Mouse (Mus musculus): ENCODE results near the gene Pdcd6ip. TPM values are rescaled to one million over a fixed set of nuclear protein-coding genes. Genes with fewer than 3 reads are reported as not detected.

Pdcd6ip gene
- polyA plus RNA-seq, 1 experiment from 2014 or later: 59.9 TPM

- Histone ChIP-seq H3K9ac (ENCODE audit: low read length) (no peak overlapping the region), H3K36me3 (ENCODE audit: control insufficient read depth, insufficient read depth, low read length) (no peaks in the 10 kb centered on the region), H3K27me3 (ENCODE audit: control insufficient read depth, insufficient read depth, low read length) (no peaks in the 10 kb centered on the region), H3K4me2 (ENCODE audit: low read length) (no peak overlapping the region), H3K27ac (replicated peaks in 1 of 2; ENCODE audit: control insufficient read depth in 1 of 2, insufficient read depth in 1 of 2, low read depth in 2 of 2, low read length in 2 of 2) (no peak overlapping the region), H3K9me3 (ENCODE audit: control insufficient read depth, low read length) (peaks cover 7% of the 10 kb centered on the region; the same call in 1 of the 2 replicates), H3K4me3 (ENCODE audit: control insufficient read depth in 1 of 2, insufficient read depth in 1 of 2, low read depth in 1 of 2, low read length in 2 of 2) (no peak overlapping the region), H3K4me1 (ENCODE audit: control insufficient read depth in 2 of 2, insufficient read depth in 2 of 2, low read length in 2 of 2) (peaks cover 3 to 13% of the 10 kb centered on the region in 2 experiments)
- WGBS: 50% methylated on average over 8 of the region's 8 CpGs
- no peak for ATAC-seq (ENCODE audit: insufficient number of reproducible peaks, insufficient read depth, low FRiP score, low read depth)
Observed at GRCm38 (mm10) chr9:113633168-113633744, 74.8 kb downstream of the Pdcd6ip start.

DNA sequence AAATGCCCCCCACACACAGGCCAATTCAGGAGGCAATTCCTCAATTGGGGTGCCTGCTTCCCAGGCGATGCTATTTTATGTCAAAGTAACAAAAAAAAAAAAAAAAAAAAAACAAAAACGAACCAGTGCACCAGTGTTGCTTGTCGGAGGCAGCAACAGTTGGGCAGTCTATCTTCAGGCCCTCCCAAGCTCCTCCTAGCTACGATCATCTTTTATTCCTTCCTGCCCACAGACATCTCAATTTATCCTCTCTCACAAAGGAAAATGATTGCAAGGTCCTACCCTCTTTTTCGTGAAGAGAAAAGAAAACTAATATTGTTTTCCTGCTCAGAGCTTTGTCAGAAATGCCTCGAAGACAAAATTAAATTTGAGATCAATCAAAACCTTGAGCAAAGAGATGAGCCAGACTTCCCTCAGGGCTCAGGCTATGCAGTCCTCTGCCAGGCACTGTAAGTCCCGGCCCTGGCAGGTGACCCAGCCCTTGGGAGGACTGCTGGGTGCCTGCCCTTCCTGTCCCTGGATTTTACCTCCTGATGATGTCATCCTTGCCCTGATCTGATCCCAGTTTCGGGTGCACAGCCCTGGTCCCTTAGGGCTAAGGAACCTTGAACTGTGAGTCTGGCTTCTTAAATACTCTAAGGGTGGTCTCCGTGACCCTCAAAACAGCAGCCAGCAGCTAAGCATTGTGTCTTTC lies 75.6 kb downstream of the Pdcd6ip start:
- ATAC-seq (ENCODE audit: insufficient number of reproducible peaks, insufficient read depth, low FRiP score, low read depth): no peak
- 74% methylated on average over 9 of the region's 9 CpGs for WGBS
- H3K27ac ChIP-seq (replicated peaks in 1 of 2; ENCODE audit: control insufficient read depth in 1 of 2, insufficient read depth in 1 of 2, low read depth in 2 of 2, low read length in 2 of 2): no peak overlapping the region
- H3K9ac ChIP-seq (ENCODE audit: low read length): no peak overlapping the region
- H3K4me1 ChIP-seq (ENCODE audit: control insufficient read depth in 2 of 2, insufficient read depth in 2 of 2, low read length in 2 of 2): peaks cover 3 to 13% of the 10 kb centered on the region in 2 experiments
- peaks cover 7% of the 10 kb centered on the region; the same call in 1 of the 2 replicates for H3K9me3 ChIP-seq (ENCODE audit: control insufficient read depth, low read length)
- H3K4me3 ChIP-seq (ENCODE audit: control insufficient read depth in 1 of 2, insufficient read depth in 1 of 2, low read depth in 1 of 2, low read length in 2 of 2): no peak overlapping the region
- no peaks in the 10 kb centered on the region for H3K36me3 ChIP-seq (ENCODE audit: control insufficient read depth, insufficient read depth, low read length)
- H3K27me3 ChIP-seq (ENCODE audit: control insufficient read depth, insufficient read depth, low read length): no peaks in the 10 kb centered on the region
- no peak overlapping the region for H3K4me2 ChIP-seq (ENCODE audit: low read length)

- Histone ChIP-seq H3K36me3 (ENCODE audit: control insufficient read depth, insufficient read depth, low read length) (no peaks in the 10 kb centered on the region), H3K4me1 (ENCODE audit: control insufficient read depth in 2 of 2, insufficient read depth in 2 of 2, low read length in 2 of 2) (peaks cover 0 to 6% of the 10 kb centered on the region in 2 experiments; a peak in 2 of 4 replicates), H3K9ac (ENCODE audit: low read length) (no peak overlapping the region), H3K9me3 (ENCODE audit: control insufficient read depth, low read length) (0 out of 2 replicates have a peak, but pooled peaks cover 7% of the 10 kb centered on the region), H3K4me2 (ENCODE audit: low read length) (no peak overlapping the region), H3K27me3 (ENCODE audit: control insufficient read depth, insufficient read depth, low read length) (no peaks in the 10 kb centered on the region), H3K4me3 (ENCODE audit: control insufficient read depth in 1 of 2, insufficient read depth in 1 of 2, low read depth in 1 of 2, low read length in 2 of 2) (no peak overlapping the region), H3K27ac (replicated peaks in 1 of 2; ENCODE audit: control insufficient read depth in 1 of 2, insufficient read depth in 1 of 2, low read depth in 2 of 2, low read length in 2 of 2) (no peak overlapping the region)
- ATAC-seq (ENCODE audit: insufficient number of reproducible peaks, insufficient read depth, low FRiP score, low read depth): no peak
- 5% methylated on average over 9 of the region's 9 CpGs for WGBS
Observed at GRCm38 (mm10) chr9:113629632-113630031, 78.4 kb downstream of the Pdcd6ip start.

DNA sequence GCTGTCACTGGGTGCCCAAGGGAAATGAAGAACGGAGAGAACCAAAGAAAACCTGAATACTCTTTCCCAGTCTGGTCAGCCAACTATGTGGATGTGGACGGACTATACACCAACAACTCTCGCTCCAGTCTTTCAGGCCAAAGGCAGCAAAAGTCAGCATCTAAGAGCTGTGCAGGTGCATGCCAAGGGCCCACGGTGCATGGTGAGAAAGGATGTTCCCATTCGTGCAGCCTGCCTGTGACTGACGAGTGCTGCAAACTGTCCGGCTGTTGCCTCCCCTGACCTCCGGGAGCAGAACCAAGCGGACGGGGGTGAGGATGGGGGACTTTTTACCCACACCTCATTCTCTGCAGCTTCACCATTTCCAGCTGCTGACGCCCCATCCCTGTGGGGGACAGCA lies 78.9 kb downstream of the Pdcd6ip start:
- Histone ChIP-seq H3K27me3 (ENCODE audit: control insufficient read depth, insufficient read depth, low read length) (no peaks in the 10 kb centered on the region), H3K9me3 (ENCODE audit: control insufficient read depth, low read length) (0 out of 2 replicates have a peak, but pooled peaks cover 7% of the 10 kb centered on the region), H3K4me2 (ENCODE audit: low read length) (no peak overlapping the region), H3K4me1 (ENCODE audit: control insufficient read depth in 2 of 2, insufficient read depth in 2 of 2, low read length in 2 of 2) (peaks cover 0 to 2% of the 10 kb centered on the region in 2 experiments; a peak in 2 of 4 replicates), H3K4me3 (ENCODE audit: control insufficient read depth in 1 of 2, insufficient read depth in 1 of 2, low read depth in 1 of 2, low read length in 2 of 2) (no peak overlapping the region), H3K36me3 (ENCODE audit: control insufficient read depth, insufficient read depth, low read length) (no peaks in the 10 kb centered on the region), H3K27ac (replicated peaks in 1 of 2; ENCODE audit: control insufficient read depth in 1 of 2, insufficient read depth in 1 of 2, low read depth in 2 of 2, low read length in 2 of 2) (no peak overlapping the region), H3K9ac (ENCODE audit: low read length) (no peak overlapping the region)
- 87% methylated on average over 11 of the region's 11 CpGs for WGBS
- ATAC-seq (ENCODE audit: insufficient number of reproducible peaks, insufficient read depth, low FRiP score, low read depth): no peak

GRCm38 (mm10) chr9:113628780-113629179 lies 79.3 kb downstream of the Pdcd6ip start:
- Histone ChIP-seq H3K36me3 (ENCODE audit: control insufficient read depth, insufficient read depth, low read length) (no peaks in the 10 kb centered on the region), H3K9ac (ENCODE audit: low read length) (no peak overlapping the region), H3K4me1 (ENCODE audit: control insufficient read depth in 2 of 2, insufficient read depth in 2 of 2, low read length in 2 of 2) (no peaks in the 10 kb centered on the region), H3K9me3 (ENCODE audit: control insufficient read depth, low read length) (0 out of 2 replicates have a peak, but pooled peaks cover 7% of the 10 kb centered on the region), H3K4me3 (ENCODE audit: control insufficient read depth in 1 of 2, insufficient read depth in 1 of 2, low read depth in 1 of 2, low read length in 2 of 2) (no peak overlapping the region), H3K27ac (replicated peaks in 1 of 2; ENCODE audit: control insufficient read depth in 1 of 2, insufficient read depth in 1 of 2, low read depth in 2 of 2, low read length in 2 of 2) (no peak overlapping the region), H3K4me2 (ENCODE audit: low read length) (no peak overlapping the region), H3K27me3 (ENCODE audit: control insufficient read depth, insufficient read depth, low read length) (no peaks in the 10 kb centered on the region)
- no peak for ATAC-seq (ENCODE audit: insufficient number of reproducible peaks, insufficient read depth, low FRiP score, low read depth)
- WGBS: 77% methylated on average over 1 of the region's 1 CpGs

DNA sequence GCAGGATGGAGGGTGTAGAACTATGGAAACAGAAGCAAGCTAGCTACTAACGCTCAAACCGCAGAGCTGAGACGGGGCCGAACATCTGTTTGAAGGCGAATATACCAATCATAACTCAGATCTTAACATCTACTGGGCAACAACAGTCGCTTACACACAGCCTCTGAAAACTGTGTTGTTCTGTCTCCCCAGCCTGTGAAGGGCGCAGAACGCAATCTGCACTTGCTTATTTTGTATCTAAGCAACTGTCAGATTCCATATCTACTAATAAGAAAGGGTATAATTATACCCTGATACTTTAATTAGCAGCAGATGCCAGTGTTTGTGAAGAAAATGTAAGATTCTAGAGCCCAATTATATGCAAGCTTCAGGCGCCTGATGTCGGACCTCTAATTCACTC lies 81.3 kb downstream of the Pdcd6ip start:
- Histone ChIP-seq H3K4me1 (ENCODE audit: control insufficient read depth in 2 of 2, insufficient read depth in 2 of 2, low read length in 2 of 2) (no peaks in the 10 kb centered on the region), H3K4me2 (ENCODE audit: low read length) (no peak overlapping the region), H3K4me3 (ENCODE audit: control insufficient read depth in 1 of 2, insufficient read depth in 1 of 2, low read depth in 1 of 2, low read length in 2 of 2) (no peak overlapping the region), H3K27ac (replicated peaks in 1 of 2; ENCODE audit: control insufficient read depth in 1 of 2, insufficient read depth in 1 of 2, low read depth in 2 of 2, low read length in 2 of 2) (no peak overlapping the region), H3K9me3 (ENCODE audit: control insufficient read depth, low read length) (0 out of 2 replicates have a peak, but pooled peaks cover 7% of the 10 kb centered on the region), H3K9ac (ENCODE audit: low read length) (no peak overlapping the region), H3K27me3 (ENCODE audit: control insufficient read depth, insufficient read depth, low read length) (no peaks in the 10 kb centered on the region), H3K36me3 (ENCODE audit: control insufficient read depth, insufficient read depth, low read length) (no peaks in the 10 kb centered on the region)
- ATAC-seq (ENCODE audit: insufficient number of reproducible peaks, insufficient read depth, low FRiP score, low read depth): no peak
- WGBS: 88% methylated on average over 10 of the region's 10 CpGs

- no peak overlapping the region for H3K27ac ChIP-seq (replicated peaks in 1 of 2; ENCODE audit: control insufficient read depth in 1 of 2, insufficient read depth in 1 of 2, low read depth in 2 of 2, low read length in 2 of 2)
- H3K9ac ChIP-seq (ENCODE audit: low read length): no peak overlapping the region
- no peak overlapping the region for H3K4me2 ChIP-seq (ENCODE audit: low read length)
- H3K36me3 ChIP-seq (ENCODE audit: control insufficient read depth, insufficient read depth, low read length): no peaks in the 10 kb centered on the region
- no peak overlapping the region for H3K4me3 ChIP-seq (ENCODE audit: control insufficient read depth in 1 of 2, insufficient read depth in 1 of 2, low read depth in 1 of 2, low read length in 2 of 2)
- WGBS: 69% methylated on average over 6 of the region's 6 CpGs
- H3K4me1 ChIP-seq (ENCODE audit: control insufficient read depth in 2 of 2, insufficient read depth in 2 of 2, low read length in 2 of 2): no peaks in the 10 kb centered on the region
- 0 out of 2 replicates have a peak, but pooled peaks cover 7% of the 10 kb centered on the region for H3K9me3 ChIP-seq (ENCODE audit: control insufficient read depth, low read length)
- H3K27me3 ChIP-seq (ENCODE audit: control insufficient read depth, insufficient read depth, low read length): no peaks in the 10 kb centered on the region
- no peak for ATAC-seq (ENCODE audit: insufficient number of reproducible peaks, insufficient read depth, low FRiP score, low read depth)
Observed at GRCm38 (mm10) chr9:113624086-113624485, 84.0 kb downstream of the Pdcd6ip start.

Data from heart, embryonic 14.5 days (tissue).